Mouse (Mus musculus): ENCODE measurements at regions not wholly inside any gene's neighbourhood (a gene's known extent, or its start where the extent isn't known, plus 50 kb on each side); places are given as distances from the start of the nearest gene placed in this dataset.

GRCm38 (mm10) chr8:126704706-126705105, 110.9 kb upstream of the Irf2bp2 start:
- H3K79me2 ChIP-seq (ENCODE audit: control insufficient read depth, insufficient read depth), result no peaks in the 10 kb centered on the region
- H3ac ChIP-seq (ENCODE audit: control insufficient read depth, insufficient read length, low read depth), result no peak overlapping the region
- no peaks in the 10 kb centered on the region for H3K79me3 ChIP-seq (ENCODE audit: low read depth)
- no peaks in the 10 kb centered on the region for H3K36me3 ChIP-seq (ENCODE audit: control insufficient read depth, insufficient read depth)
- H3K4me3 ChIP-seq (ENCODE audit: insufficient read depth, poor library complexity, severe bottlenecking), result no peak overlapping the region
- H3K27me3 ChIP-seq (ENCODE audit: control insufficient read depth, insufficient read depth, insufficient read length), result no peaks in the 10 kb centered on the region
- TF ChIP-seq MYOD1 (IDR thresholded peaks at IDR 0.05; ENCODE audit: control insufficient read depth, insufficient read length, low read depth) (no peak), CEBPB (IDR thresholded peaks at IDR 0.05; ENCODE audit: low read depth) (no peak), USF1 (IDR thresholded peaks at IDR 0.05; ENCODE audit: low read depth) (no peak), MYOG (IDR thresholded peaks at IDR 0.05; ENCODE audit: control insufficient read depth, extremely low read depth, insufficient read length) (no peak), FOSL1 (IDR thresholded peaks at IDR 0.05; ENCODE audit: insufficient read depth, low read length, poor library complexity, severe bottlenecking) (no peak), MAX (IDR thresholded peaks at IDR 0.05) (no peak)

DNA sequence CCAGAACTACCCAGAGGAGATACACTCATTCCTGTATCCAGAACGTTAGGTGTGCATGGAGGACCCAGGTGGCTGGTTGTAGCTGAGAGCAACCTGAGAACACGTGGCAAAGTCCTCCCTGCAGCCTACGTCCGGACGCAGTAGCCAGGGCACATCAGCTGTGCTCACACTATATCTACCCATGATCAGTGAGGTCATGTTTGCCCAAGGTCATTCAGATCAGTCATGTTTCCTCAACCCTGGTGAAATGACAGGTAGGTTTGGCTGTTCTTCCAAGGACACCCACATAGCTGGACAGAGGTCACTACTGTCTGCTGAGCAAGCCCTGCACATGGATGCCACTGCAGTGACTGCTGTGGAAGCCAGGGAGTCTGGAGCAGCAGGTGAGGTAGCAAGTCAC, 109.8 kb upstream of the Irf2bp2 start:
- Histone ChIP-seq H3K79me2 (ENCODE audit: control insufficient read depth, insufficient read depth) (no peaks in the 10 kb centered on the region), H3K27me3 (ENCODE audit: control insufficient read depth, insufficient read depth, insufficient read length) (no peaks in the 10 kb centered on the region), H3K4me3 (ENCODE audit: insufficient read depth, poor library complexity, severe bottlenecking) (no peak overlapping the region), H3ac (ENCODE audit: control insufficient read depth, insufficient read length, low read depth) (no peak overlapping the region), H3K36me3 (ENCODE audit: control insufficient read depth, insufficient read depth) (no peaks in the 10 kb centered on the region), H3K79me3 (ENCODE audit: low read depth) (no peaks in the 10 kb centered on the region)
- TF ChIP-seq USF1 (IDR thresholded peaks at IDR 0.05; ENCODE audit: low read depth) (no peak), MYOG (IDR thresholded peaks at IDR 0.05; ENCODE audit: control insufficient read depth, extremely low read depth, insufficient read length) (no peak), MAX (IDR thresholded peaks at IDR 0.05) (no peak), CEBPB (IDR thresholded peaks at IDR 0.05; ENCODE audit: low read depth) (no peak), CTCF (IDR thresholded peaks at IDR 0.05; ENCODE audit: control insufficient read depth, insufficient read depth, insufficient read length) (no peak), FOSL1 (IDR thresholded peaks at IDR 0.05; ENCODE audit: insufficient read depth, low read length, poor library complexity, severe bottlenecking) (no peak), MYOD1 (IDR thresholded peaks at IDR 0.05; ENCODE audit: control insufficient read depth, insufficient read length, low read depth) (no peak)

DNA sequence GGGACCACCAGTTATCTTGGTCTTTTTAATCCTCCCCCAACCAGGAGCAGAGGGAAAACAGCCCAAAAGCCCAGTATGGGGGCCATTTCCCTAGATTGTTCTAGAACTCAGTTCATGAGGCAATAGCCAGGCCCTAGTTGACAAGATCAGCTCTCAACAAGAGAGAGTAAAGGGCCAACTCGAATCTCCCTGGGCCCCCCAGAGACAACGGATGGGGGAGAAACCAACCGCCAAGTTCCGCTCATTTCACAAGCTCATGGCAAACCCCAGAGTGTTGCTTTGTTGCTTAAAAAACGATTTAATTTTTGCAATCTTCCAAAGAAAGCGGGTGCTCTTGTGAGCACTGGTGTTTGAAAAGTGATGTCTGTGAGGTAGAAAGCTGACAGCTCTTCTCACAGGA, 108.5 kb upstream of the Irf2bp2 start:
- no peak overlapping the region for H3K4me3 ChIP-seq (ENCODE audit: insufficient read depth, poor library complexity, severe bottlenecking)
- no peaks in the 10 kb centered on the region for H3K79me3 ChIP-seq (ENCODE audit: low read depth)
- H3K27me3 ChIP-seq (ENCODE audit: control insufficient read depth, insufficient read depth, insufficient read length), result no peaks in the 10 kb centered on the region
- H3K36me3 ChIP-seq (ENCODE audit: control insufficient read depth, insufficient read depth), result no peaks in the 10 kb centered on the region
- no peaks in the 10 kb centered on the region for H3K79me2 ChIP-seq (ENCODE audit: control insufficient read depth, insufficient read depth)
- TF ChIP-seq USF1 (IDR thresholded peaks at IDR 0.05; ENCODE audit: low read depth) (no peak), MYOG (IDR thresholded peaks at IDR 0.05; ENCODE audit: control insufficient read depth, extremely low read depth, insufficient read length) (no peak), FOSL1 (IDR thresholded peaks at IDR 0.05; ENCODE audit: insufficient read depth, low read length, poor library complexity, severe bottlenecking) (no peak)
- no peak overlapping the region for H3ac ChIP-seq (ENCODE audit: control insufficient read depth, insufficient read length, low read depth)

GRCm38 (mm10) chr8:126699389-126699775, 105.6 kb upstream of the Irf2bp2 start:
- TF ChIP-seq FOSL1 (IDR thresholded peaks at IDR 0.05; ENCODE audit: insufficient read depth, low read length, poor library complexity, severe bottlenecking) (no peak), MYOD1 (IDR thresholded peaks at IDR 0.05; ENCODE audit: control insufficient read depth, insufficient read length, low read depth) (no peak), CEBPB (IDR thresholded peaks at IDR 0.05; ENCODE audit: low read depth) (no peak), CTCF (IDR thresholded peaks at IDR 0.05; ENCODE audit: control insufficient read depth, insufficient read depth, insufficient read length) (no peak), MAX (IDR thresholded peaks at IDR 0.05) (no peak), MYOG (IDR thresholded peaks at IDR 0.05; ENCODE audit: control insufficient read depth, extremely low read depth, insufficient read length) (no peak), USF1 (IDR thresholded peaks at IDR 0.05; ENCODE audit: low read depth) (no peak)
- Histone ChIP-seq H3K27me3 (ENCODE audit: control insufficient read depth, insufficient read depth, insufficient read length) (no peaks in the 10 kb centered on the region), H3K36me3 (ENCODE audit: control insufficient read depth, insufficient read depth) (no peaks in the 10 kb centered on the region), H3K79me3 (ENCODE audit: low read depth) (no peaks in the 10 kb centered on the region), H3K79me2 (ENCODE audit: control insufficient read depth, insufficient read depth) (no peaks in the 10 kb centered on the region), H3K4me3 (ENCODE audit: insufficient read depth, poor library complexity, severe bottlenecking) (no peak overlapping the region), H3ac (ENCODE audit: control insufficient read depth, insufficient read length, low read depth) (no peak overlapping the region)

DNA sequence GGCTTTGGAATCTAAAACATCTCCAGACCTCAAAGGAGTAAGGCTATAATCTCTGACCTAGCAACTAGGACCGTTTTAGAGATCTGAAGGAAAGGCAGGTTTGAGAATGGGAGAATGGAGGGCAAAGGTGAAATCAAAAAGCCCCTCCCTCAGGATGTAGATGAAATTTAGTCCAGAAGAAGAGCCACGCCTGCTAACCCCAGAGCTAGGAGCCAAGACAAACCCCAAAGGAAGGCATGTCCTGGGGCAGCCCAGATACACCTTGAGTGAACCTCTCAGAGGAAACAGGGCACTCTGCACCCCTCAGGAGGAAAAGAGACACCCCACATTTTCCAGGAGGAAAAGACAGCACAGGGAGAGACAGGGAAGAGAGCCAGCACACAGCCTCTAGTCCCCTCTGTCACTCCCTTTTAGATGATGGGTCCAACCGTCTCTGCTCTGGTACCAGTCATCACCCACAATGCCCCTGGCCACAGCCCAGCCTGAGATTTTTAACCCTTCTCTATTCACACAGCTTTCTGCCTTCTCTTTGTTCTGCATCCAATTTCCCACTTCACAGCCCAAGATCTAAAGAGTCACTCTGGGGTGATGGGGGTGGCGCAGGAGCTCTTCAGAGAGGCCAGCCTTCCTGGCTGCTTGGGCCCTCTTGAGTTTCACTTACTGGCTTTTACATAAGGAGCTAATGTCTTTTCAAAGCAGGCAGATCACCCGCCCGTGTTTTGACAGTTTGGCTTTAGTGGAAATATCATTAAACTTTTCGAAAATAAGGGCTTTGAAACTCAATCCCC, 105.0 kb upstream of the Irf2bp2 start:
- Histone ChIP-seq H3K36me3 (ENCODE audit: control insufficient read depth, insufficient read depth) (no peaks in the 10 kb centered on the region), H3ac (ENCODE audit: control insufficient read depth, insufficient read length, low read depth) (no peak overlapping the region), H3K79me3 (ENCODE audit: low read depth) (no peaks in the 10 kb centered on the region), H3K27me3 (ENCODE audit: control insufficient read depth, insufficient read depth, insufficient read length) (no peaks in the 10 kb centered on the region), H3K79me2 (ENCODE audit: control insufficient read depth, insufficient read depth) (no peaks in the 10 kb centered on the region), H3K4me3 (ENCODE audit: insufficient read depth, poor library complexity, severe bottlenecking) (no peak overlapping the region)
- TF ChIP-seq USF1 (IDR thresholded peaks at IDR 0.05; ENCODE audit: low read depth) (no peak), MAX (IDR thresholded peaks at IDR 0.05) (no peak), CTCF (IDR thresholded peaks at IDR 0.05; ENCODE audit: control insufficient read depth, insufficient read depth, insufficient read length) (no peak), CEBPB (IDR thresholded peaks at IDR 0.05; ENCODE audit: low read depth) (no peak), MYOD1 (IDR thresholded peaks at IDR 0.05; ENCODE audit: control insufficient read depth, insufficient read length, low read depth) (no peak), FOSL1 (IDR thresholded peaks at IDR 0.05; ENCODE audit: insufficient read depth, low read length, poor library complexity, severe bottlenecking) (no peak), MYOG (IDR thresholded peaks at IDR 0.05; ENCODE audit: control insufficient read depth, extremely low read depth, insufficient read length) (no peak)
